Mouse (Mus musculus) myocyte (in vitro differentiated cells): ENCODE measurements around the gene Resp18. TPM values are rescaled to one million over a fixed set of nuclear protein-coding genes. Genes with fewer than 3 reads are reported as not detected.
A peak's percentile ranks its signal among the peaks of the same experiment; 100 is the strongest.
"Not testable (repeated sequence)": the region's sequence is repeated elsewhere in the genome, so short reads cannot be mapped to it uniquely, and the experiment has no call there.

Experiments used
- H3K27me3 ChIP-seq: one replicate; pipeline ENCODE4 v1.6.1; 2011; ENCODE audit not compliant: control insufficient read depth, insufficient read depth, insufficient read length
- H3K36me3 ChIP-seq: one replicate; pipeline ENCODE4 v1.6.1; 2011; ENCODE audit not compliant: control insufficient read depth, insufficient read depth
- H3K4me2 ChIP-seq: one replicate; pipeline ENCODE4 v1.6.1; 2011; ENCODE audit warnings: low read depth, control low read depth
- H3K4me3 ChIP-seq: one replicate; pipeline ENCODE4 v1.5.1; 2011; ENCODE audit warnings: mild to moderate bottlenecking, control low read depth, moderate library complexity
- H3K79me2 ChIP-seq: one replicate; pipeline ENCODE4 v1.6.1; 2011; ENCODE audit not compliant: control insufficient read depth, insufficient read depth
- H3ac ChIP-seq: one replicate; pipeline ENCODE4 v1.6.1; 2011; ENCODE audit not compliant: control insufficient read depth, insufficient read length
- CEBPB ChIP-seq: IDR thresholded peaks from 2 replicates; pipeline ENCODE4 v1.6.1; 2011; ENCODE audit warnings: mild to moderate bottlenecking, moderate library complexity; ENCODE audit not compliant: poor library complexity, insufficient read depth, severe bottlenecking
- E2F4 ChIP-seq: IDR thresholded peaks from one replicate; pipeline ENCODE4 v1.6.1; 2011; ENCODE audit warnings: mild to moderate bottlenecking, control low read depth, moderate library complexity; ENCODE audit not compliant: insufficient read depth
- MAX ChIP-seq: IDR thresholded peaks from one replicate; pipeline ENCODE4 v1.6.1; 2011; ENCODE audit warnings: low read depth, mild to moderate bottlenecking, control low read depth
- MYOD1 ChIP-seq, 3 experiments: IDR thresholded peaks; one replicate each; pipeline ENCODE4 v1.6.1; 2011; ENCODE audit warnings: control low read depth in 2 of 3, low read depth in 2 of 3, mild to moderate bottlenecking in 2 of 3, moderate library complexity in 1 of 3; ENCODE audit not compliant: insufficient read length in 2 of 3, control insufficient read depth in 1 of 3
- MYOG ChIP-seq, 3 experiments: IDR thresholded peaks; one replicate each; pipeline ENCODE4 v1.6.1; 2011; ENCODE audit warnings: control low read depth in 2 of 3, low read depth in 2 of 3, mild to moderate bottlenecking in 2 of 3; ENCODE audit not compliant: insufficient read length in 2 of 3, control insufficient read depth in 1 of 3, insufficient read depth in 1 of 3
- POLR2A ChIP-seq: IDR thresholded peaks from one replicate; pipeline ENCODE4 v1.6.1; 2011; ENCODE audit warnings: low read depth, mild to moderate bottlenecking, control low read depth, moderate library complexity; ENCODE audit not compliant: insufficient read length
- POLR2AphosphoS2 ChIP-seq: IDR thresholded peaks from one replicate; pipeline ENCODE4 v1.6.1; 2011; ENCODE audit warnings: low read depth, control low read depth; ENCODE audit not compliant: insufficient read length
- REST ChIP-seq: IDR thresholded peaks from one replicate; pipeline ENCODE4 v1.6.1; 2011; ENCODE audit warnings: mild to moderate bottlenecking, control low read depth, moderate library complexity; ENCODE audit not compliant: insufficient read depth, insufficient read length
- SRF ChIP-seq: IDR thresholded peaks from one replicate; pipeline ENCODE4 v1.6.1; 2011; ENCODE audit warnings: low read depth; ENCODE audit not compliant: control insufficient read depth, insufficient read length
- TCF12 ChIP-seq: IDR thresholded peaks from one replicate; pipeline ENCODE4 v1.6.1; 2011; ENCODE audit warnings: mild to moderate bottlenecking, control low read depth; ENCODE audit not compliant: poor library complexity, insufficient read depth, severe bottlenecking
- TCF3 ChIP-seq: IDR thresholded peaks from one replicate; pipeline ENCODE4 v1.6.1; 2011; ENCODE audit warnings: low read depth, control low read depth; ENCODE audit not compliant: insufficient read length
- USF1 ChIP-seq: IDR thresholded peaks from one replicate; pipeline ENCODE4 v1.6.1; 2011; ENCODE audit warnings: low read depth, mild to moderate bottlenecking, control low read depth, moderate library complexity
- polyA plus RNA-seq: library from polyadenylated mRNA; unstranded; fragments of >200 nt; fragmentation: generic; extraction: Trizol; gene quantifications from one replicate; pipeline ENCODE4 v1.2.1, GENCODE M21; 2012; ENCODE audit warnings: missing spikeins

Gene Resp18
- polyA plus RNA-seq, 1 experiment: not detected

DNA sequence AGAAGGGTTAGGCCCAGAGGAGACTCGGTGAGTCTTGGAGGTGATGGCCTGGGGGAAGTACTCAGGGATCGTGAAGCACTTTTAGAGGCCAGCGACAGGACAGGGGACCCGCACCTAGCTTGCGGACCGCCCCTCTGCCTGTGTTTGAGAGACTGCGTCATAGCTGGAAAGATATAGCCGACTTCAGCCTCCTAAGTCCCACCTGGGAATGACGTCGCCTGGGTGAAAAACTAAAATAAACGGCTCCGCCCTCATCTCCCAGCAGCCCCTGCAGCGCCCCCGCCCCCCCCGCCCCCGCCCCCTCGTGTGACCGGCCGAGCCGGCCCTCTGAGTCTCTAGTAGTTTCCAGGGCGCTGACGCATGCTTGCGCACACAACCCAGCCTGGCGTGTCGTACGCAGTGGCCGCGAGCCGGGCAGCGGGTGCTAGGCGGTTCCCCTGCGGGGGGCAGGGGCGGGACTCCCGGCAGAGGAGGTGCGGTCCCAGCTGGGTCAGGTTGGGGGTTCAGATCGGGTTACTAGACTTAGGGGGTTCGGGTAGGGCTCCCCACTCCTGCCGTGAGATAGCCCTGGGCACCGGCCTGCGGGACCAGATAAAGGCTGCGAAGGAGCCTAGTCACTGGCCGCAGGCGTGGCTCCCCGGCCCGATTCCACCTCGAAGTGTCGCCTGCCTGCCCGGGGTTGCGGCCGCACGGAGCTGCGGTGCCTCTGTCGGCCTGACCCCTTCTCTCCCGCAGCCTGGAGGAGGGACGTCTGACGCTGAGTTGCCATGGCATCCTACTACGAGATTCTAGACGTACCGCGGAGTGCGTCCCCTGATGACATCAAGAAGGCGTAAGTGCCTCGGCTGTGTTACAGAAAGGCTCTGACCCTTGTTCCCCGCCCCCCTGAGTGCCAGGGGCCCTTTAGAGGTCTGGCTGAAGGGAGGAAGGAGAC is 41.8 kb downstream of the Resp18 start, which contains the start of gene Dnajb2:
Dnajb2 (plus strand) TSS at position 290 of the 934 bp plus-strand sequence.
- H3K36me3 ChIP-seq: peaks cover 9% of the 10 kb centered on the region
- TF ChIP-seq TCF12: no peak
- TF ChIP-seq MYOG (IDR thresholded peaks at IDR 0.05; ENCODE audit: control insufficient read depth in 1 of 3, insufficient read depth in 1 of 3, insufficient read length in 2 of 3, low read depth in 2 of 3): peak in 1 of 3 experiments; percentile 24
- TF ChIP-seq CEBPB: no peak
- no peak for TF ChIP-seq TCF3
- TF ChIP-seq MYOD1 (IDR thresholded peaks at IDR 0.05; ENCODE audit: control insufficient read depth in 1 of 3, insufficient read length in 2 of 3, low read depth in 2 of 3): no peak
- peak; percentile 79 for TF ChIP-seq POLR2A
- TF ChIP-seq MAX: no peak
- peak; percentile 92 for TF ChIP-seq POLR2AphosphoS2
- H3K4me2 ChIP-seq: peak within 1 kb of the TSS; percentile 85
- H3K27me3 ChIP-seq: no peaks in the 10 kb centered on the region
- peak within 1 kb of the TSS; percentile 45 for H3K4me3 ChIP-seq
- peak within 1 kb of the TSS; percentile 18 for H3ac ChIP-seq
- peaks cover 11% of the 10 kb centered on the region for H3K79me2 ChIP-seq

DNA sequence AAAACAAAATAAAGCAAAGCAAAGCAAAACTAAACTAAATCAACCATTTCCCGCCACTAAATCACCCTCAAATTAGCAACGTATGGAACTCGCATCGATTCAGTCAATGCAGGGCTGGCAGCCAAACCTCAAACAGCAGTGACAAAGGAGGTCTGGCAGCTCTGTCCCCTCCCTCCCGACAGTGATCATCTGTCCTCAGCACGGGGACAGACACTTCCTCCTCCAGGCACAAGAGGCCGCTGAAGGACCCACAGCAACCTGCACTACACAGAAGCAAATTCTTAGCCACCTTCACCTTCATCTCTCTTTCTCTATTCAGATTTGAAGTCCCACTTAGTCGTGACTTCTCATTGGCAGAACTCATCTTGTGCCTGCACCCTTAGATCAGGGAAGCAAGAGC is 43.6 kb downstream of the Resp18 start:
- peak overlapping the region; percentile 28 for H3K4me2 ChIP-seq
- H3ac ChIP-seq: no peak overlapping the region
- no peak for TF ChIP-seq POLR2AphosphoS2
- TF ChIP-seq CEBPB: no peak
- TF ChIP-seq MAX: no peak
- peak in 1 of 3 experiments; percentile 3 for TF ChIP-seq MYOG (IDR thresholded peaks at IDR 0.05; ENCODE audit: control insufficient read depth in 1 of 3, insufficient read depth in 1 of 3, insufficient read length in 2 of 3, low read depth in 2 of 3)
- TF ChIP-seq REST: no peak
- TF ChIP-seq POLR2A: no peak
- no peak for TF ChIP-seq E2F4
- TF ChIP-seq MYOD1 (IDR thresholded peaks at IDR 0.05; ENCODE audit: control insufficient read depth in 1 of 3, insufficient read length in 2 of 3, low read depth in 2 of 3): peak in 1 of 3 experiments; percentile 14
- TF ChIP-seq TCF3: no peak
- no peak for TF ChIP-seq TCF12
- TF ChIP-seq SRF: no peak
- no peak for TF ChIP-seq USF1
- H3K36me3 ChIP-seq: no peaks in the 10 kb centered on the region
- H3K79me2 ChIP-seq: peaks cover 11% of the 10 kb centered on the region
- no peak overlapping the region for H3K4me3 ChIP-seq
- no peaks in the 10 kb centered on the region for H3K27me3 ChIP-seq

DNA sequence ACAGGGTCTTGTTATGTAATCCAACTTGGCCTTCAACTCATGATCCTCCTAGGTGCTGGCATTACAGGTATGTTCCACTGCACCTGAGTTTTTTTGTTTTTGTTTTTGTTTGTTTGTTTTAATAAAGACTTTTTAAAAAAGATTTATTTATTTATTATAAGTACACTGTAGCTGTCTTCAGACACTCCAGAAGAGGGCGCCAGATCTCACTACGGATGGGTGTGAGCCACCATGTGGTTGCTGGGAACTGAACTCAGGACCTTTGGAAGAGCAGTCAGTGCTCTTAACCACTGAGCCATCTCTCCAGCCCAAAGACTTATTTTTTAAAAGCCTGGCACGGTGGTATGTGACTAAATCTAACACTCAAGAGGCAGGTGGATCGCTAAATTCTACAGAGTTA is 45.7 kb downstream of the Resp18 start:
- H3K4me2 ChIP-seq, H3K79me2 ChIP-seq, H3K4me3 ChIP-seq, H3ac ChIP-seq, H3K27me3 ChIP-seq, H3K36me3 ChIP-seq: not testable (repeated sequence)

DNA sequence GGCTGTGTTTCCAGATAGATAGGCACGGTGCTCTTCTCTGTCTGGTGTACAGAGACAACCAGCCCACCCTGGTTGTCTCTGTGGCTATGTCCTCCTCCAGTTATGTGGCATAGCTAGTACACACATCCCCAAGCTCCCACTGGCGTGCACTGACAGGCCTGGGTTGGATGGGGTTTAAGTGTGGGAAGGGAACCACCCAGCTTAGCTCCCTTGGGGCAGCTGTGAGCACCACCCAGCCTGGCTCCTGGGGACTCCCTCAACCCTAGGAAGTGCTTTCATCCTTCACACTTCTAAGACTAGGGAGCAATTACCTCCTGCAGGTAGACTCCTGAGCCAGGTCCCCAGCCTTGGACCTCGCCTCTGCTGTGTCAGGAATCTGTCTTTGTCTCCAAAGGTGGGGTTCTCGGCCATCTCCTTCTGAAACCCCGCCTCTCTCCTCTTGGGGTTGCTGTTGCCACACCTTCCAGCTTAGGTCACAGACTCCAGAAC is 46.5 kb downstream of the Resp18 start, which contains the start of gene A630095N17Rik:
A630095N17Rik (minus strand) TSS at position 439 of the 489 bp plus-strand sequence.
- Histone ChIP-seq H3K79me2 (no peaks in the 10 kb centered on the region), H3K36me3 (no peaks in the 10 kb centered on the region), H3K4me3 (no peak within 1 kb of the TSS), H3K27me3 (no peaks in the 10 kb centered on the region), H3ac (no peak within 1 kb of the TSS), H3K4me2 (peak within 1 kb of the TSS; percentile 82)
- TF ChIP-seq POLR2A (no peak), SRF (no peak), MAX (no peak), TCF12 (no peak), CEBPB (no peak), USF1 (no peak), MYOG (IDR thresholded peaks at IDR 0.05; ENCODE audit: control insufficient read depth in 1 of 3, insufficient read depth in 1 of 3, insufficient read length in 2 of 3, low read depth in 2 of 3) (no peak), TCF3 (no peak), REST (no peak), MYOD1 (IDR thresholded peaks at IDR 0.05; ENCODE audit: control insufficient read depth in 1 of 3, insufficient read length in 2 of 3, low read depth in 2 of 3) (no peak), POLR2AphosphoS2 (no peak), E2F4 (no peak)

DNA sequence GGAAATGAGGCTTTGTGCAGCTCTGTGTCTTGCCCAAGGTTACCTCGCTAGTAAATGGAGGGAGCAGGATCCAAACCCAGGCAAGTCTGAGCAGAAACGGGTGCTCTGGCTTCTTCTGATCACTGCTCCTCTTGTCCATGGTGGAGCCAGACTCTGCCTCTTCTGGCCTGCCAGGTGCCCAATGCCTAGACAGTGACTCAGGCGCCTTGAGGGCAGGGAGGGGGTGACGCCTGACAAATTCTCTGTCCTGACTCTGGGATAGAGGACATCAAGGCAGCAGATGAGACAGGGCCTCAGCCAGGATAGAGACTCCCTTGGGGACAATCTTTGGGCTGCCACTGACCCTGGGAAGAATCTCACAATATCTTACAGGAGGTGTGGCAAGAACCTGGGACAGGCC is 47.0 kb downstream of the Resp18 start:
- Histone ChIP-seq H3K4me3 (no peak overlapping the region), H3K27me3 (no peaks in the 10 kb centered on the region), H3K79me2 (no peaks in the 10 kb centered on the region), H3K4me2 (peak overlapping the region; percentile 82), H3K36me3 (no peaks in the 10 kb centered on the region), H3ac (no peak overlapping the region)
- TF ChIP-seq REST (no peak), SRF (no peak), MYOD1 (IDR thresholded peaks at IDR 0.05; ENCODE audit: control insufficient read depth in 1 of 3, insufficient read length in 2 of 3, low read depth in 2 of 3) (peak in 1 of 3 experiments; percentile 70), POLR2AphosphoS2 (no peak), TCF12 (no peak), POLR2A (no peak), CEBPB (no peak), USF1 (no peak), TCF3 (no peak), MAX (no peak), MYOG (IDR thresholded peaks at IDR 0.05; ENCODE audit: control insufficient read depth in 1 of 3, insufficient read depth in 1 of 3, insufficient read length in 2 of 3, low read depth in 2 of 3) (peak in 1 of 3 experiments; percentile 68), E2F4 (no peak)
